Mouse (Mus musculus): ENCODE data around the gene Ccdc173. TPM values are rescaled to one million over a fixed set of nuclear protein-coding genes. Genes with fewer than 3 reads are reported as not detected.

The Ccdc173 gene
- polyA plus RNA-seq, 1 experiment from 2014 or later, result 2.5 TPM

Other genes with a start within 250 kb of the Ccdc173 start
- 0.84 and 1.00 TPM in 2 replicates for gene Lrp2, start 203.5 kb downstream of the Ccdc173 start, polyA plus RNA-seq (2014; fragmentation: Nextera tagmentation; extraction: Ambion mirVana)
- 16.3 and 19.9 TPM in 2 replicates for gene Bbs5, start 142.4 kb downstream of the Ccdc173 start, polyA plus RNA-seq (2014; fragmentation: Nextera tagmentation; extraction: Ambion mirVana)
- gene Klhl41, start 119.5 kb downstream of the Ccdc173 start, polyA plus RNA-seq (2014; fragmentation: Nextera tagmentation; extraction: Ambion mirVana), result 0.51 and 0.52 TPM in 2 replicates
- 13.3 and 16.9 TPM in 2 replicates for gene Fastkd1, start 76.1 kb downstream of the Ccdc173 start, polyA plus RNA-seq (2014; fragmentation: Nextera tagmentation; extraction: Ambion mirVana)
- 125 and 134 TPM in 2 replicates for gene Ppig, start 67.0 kb downstream of the Ccdc173 start, polyA plus RNA-seq (2014; fragmentation: Nextera tagmentation; extraction: Ambion mirVana)
- gene Phospho2, start within 50 bp of the Ccdc173 start, polyA plus RNA-seq (2014; fragmentation: Nextera tagmentation; extraction: Ambion mirVana), result 21.8 and 24.8 TPM in 2 replicates
- 42.8 and 47.3 TPM in 2 replicates for gene Klhl23, start 32.4 kb upstream of the Ccdc173 start, polyA plus RNA-seq (2014; fragmentation: Nextera tagmentation; extraction: Ambion mirVana)
- gene Ssb, start 72.0 kb upstream of the Ccdc173 start, polyA plus RNA-seq (2014; fragmentation: Nextera tagmentation; extraction: Ambion mirVana), result 316 and 339 TPM in 2 replicates
- 41.6 and 44.0 TPM in 2 replicates for gene Mettl5, start 96.0 kb upstream of the Ccdc173 start, polyA plus RNA-seq (2014; fragmentation: Nextera tagmentation; extraction: Ambion mirVana)
- 19.6 and 21.6 TPM in 2 replicates for gene Ubr3, start 107.7 kb upstream of the Ccdc173 start, polyA plus RNA-seq (2014; fragmentation: Nextera tagmentation; extraction: Ambion mirVana)
- gene Myo3b, start 249.6 kb upstream of the Ccdc173 start, polyA plus RNA-seq (2014; fragmentation: Nextera tagmentation; extraction: Ambion mirVana), result 0.41 and 0.43 TPM in 2 replicates

Measured in stomach, embryonic 14.5 days (tissue).